Mouse (Mus musculus): Measurements from ENCODE around the gene Gm4131. TPM values are rescaled to one million over a fixed set of nuclear protein-coding genes. Genes with fewer than 3 reads are reported as not detected.
"Not testable (repeated sequence)": the region's sequence is repeated elsewhere in the genome, so short reads cannot be mapped to it uniquely, and the experiment has no call there.

The Gm4131 gene
- polyA plus RNA-seq (2014; fragmentation: Nextera tagmentation; extraction: Ambion mirVana), result not detected in 2 replicates

DNA sequence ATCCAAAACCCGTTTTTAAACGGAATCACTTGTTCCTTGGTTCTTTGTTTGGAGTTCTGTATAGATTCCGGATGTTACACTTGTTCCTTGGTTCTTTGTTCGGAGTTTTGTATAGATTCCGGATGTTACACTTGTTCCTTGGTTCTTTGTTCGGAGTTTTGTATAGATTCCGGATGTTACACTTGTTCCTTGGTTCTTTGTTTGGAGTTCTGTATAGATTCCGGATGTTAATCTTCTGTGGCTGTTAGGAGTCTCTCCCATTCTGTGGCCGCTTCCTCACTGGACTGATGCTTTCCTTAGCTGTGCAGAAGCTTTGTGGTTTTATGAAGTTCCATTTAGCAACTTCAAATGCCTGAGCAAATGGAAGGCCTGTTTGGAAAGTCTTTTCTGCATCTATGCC, at the start of gene Gm4131:
Gene Gm4131, minus strand, starts transcription at position 101 of the 400 bp plus-strand sequence.
- ATAC-seq (ENCODE audit: low FRiP score, low TSS enrichment); H3K9me3 ChIP-seq (ENCODE audit: control insufficient read depth, low read length); H3K4me2 ChIP-seq (replicated peaks; ENCODE audit: low read depth, low read length); H3K9ac ChIP-seq (ENCODE audit: low read depth, low read length); H3K27me3 ChIP-seq (ENCODE audit: control insufficient read depth, insufficient read depth, low read length); H3K36me3 ChIP-seq (ENCODE audit: control insufficient read depth, insufficient read depth, low read length); H3K4me3 ChIP-seq (ENCODE audit: low read length); H3K27ac ChIP-seq (ENCODE audit: low read depth, low read length): not testable (repeated sequence)
- WGBS, result 91% methylated on average over 9 of the region's 9 CpGs
- H3K4me1 ChIP-seq (ENCODE audit: control insufficient read depth, insufficient read depth, low read length), result 0 out of 2 replicates have a peak, but pooled peaks cover 19% of the 10 kb centered on the region

DNA sequence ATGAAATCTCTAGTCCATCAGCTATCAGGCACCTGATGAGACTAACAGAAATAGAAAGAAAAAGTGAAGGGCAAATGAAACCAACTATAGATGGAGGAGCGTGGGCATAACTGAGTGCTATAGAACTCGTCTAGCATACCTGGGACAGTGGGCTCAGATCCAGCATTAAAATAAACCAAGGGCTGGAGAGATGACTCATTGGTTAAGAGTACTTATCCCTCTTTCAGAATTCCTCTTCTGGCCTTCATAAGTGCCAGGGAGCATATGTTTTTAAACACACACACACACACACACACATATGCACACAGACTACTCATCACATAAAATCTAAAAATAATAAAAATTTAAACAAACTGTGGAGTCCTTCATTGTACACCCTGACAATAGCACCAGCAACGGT, 43.2 kb upstream of the Gm4131 start:
- Histone ChIP-seq H3K4me2 (replicated peaks; ENCODE audit: low read depth, low read length) (no peak overlapping the region), H3K27ac (ENCODE audit: low read depth, low read length) (no peak overlapping the region), H3K9me3 (ENCODE audit: control insufficient read depth, low read length) (no peaks in the 10 kb centered on the region), H3K4me3 (ENCODE audit: low read length) (no peak overlapping the region), H3K36me3 (ENCODE audit: control insufficient read depth, insufficient read depth, low read length) (no peaks in the 10 kb centered on the region), H3K4me1 (ENCODE audit: control insufficient read depth, insufficient read depth, low read length) (no peaks in the 10 kb centered on the region), H3K27me3 (ENCODE audit: control insufficient read depth, insufficient read depth, low read length) (no peaks in the 10 kb centered on the region), H3K9ac (ENCODE audit: low read depth, low read length) (no peak overlapping the region)
- ATAC-seq (ENCODE audit: low FRiP score, low TSS enrichment), result no peak
- 90% methylated on average over 3 of the region's 3 CpGs for WGBS

DNA sequence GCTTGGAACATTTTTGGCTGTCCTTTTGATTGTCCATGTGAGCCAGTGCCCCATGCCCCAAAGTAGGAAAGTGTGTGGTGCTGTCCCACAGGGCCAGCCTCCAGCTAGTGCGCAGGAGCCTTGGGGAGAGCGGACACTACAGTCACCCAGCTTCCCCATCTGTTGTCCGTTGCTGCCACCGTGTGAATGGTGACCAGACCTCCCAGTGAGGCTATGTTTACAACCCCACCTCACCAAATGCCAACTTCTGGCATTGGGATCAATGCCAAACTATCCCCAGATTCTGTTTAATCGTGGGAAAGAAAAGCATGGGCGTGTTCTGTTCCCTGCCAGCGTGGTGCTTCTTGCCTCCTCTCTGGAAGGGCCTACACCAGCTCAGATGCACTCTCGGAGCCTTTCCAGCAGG, 41.1 kb upstream of the Gm4131 start:
- H3K9me3 ChIP-seq (ENCODE audit: control insufficient read depth, low read length), result no peaks in the 10 kb centered on the region
- H3K36me3 ChIP-seq (ENCODE audit: control insufficient read depth, insufficient read depth, low read length), result no peaks in the 10 kb centered on the region
- H3K4me1 ChIP-seq (ENCODE audit: control insufficient read depth, insufficient read depth, low read length), result no peaks in the 10 kb centered on the region
- no peak for ATAC-seq (ENCODE audit: low FRiP score, low TSS enrichment)
- H3K4me3 ChIP-seq (ENCODE audit: low read length), result no peak overlapping the region
- no peak overlapping the region for H3K27ac ChIP-seq (ENCODE audit: low read depth, low read length)
- H3K9ac ChIP-seq (ENCODE audit: low read depth, low read length), result no peak overlapping the region
- H3K27me3 ChIP-seq (ENCODE audit: control insufficient read depth, insufficient read depth, low read length), result no peaks in the 10 kb centered on the region
- WGBS, result 71% methylated on average over 8 of the region's 8 CpGs
- no peak overlapping the region for H3K4me2 ChIP-seq (replicated peaks; ENCODE audit: low read depth, low read length)

DNA sequence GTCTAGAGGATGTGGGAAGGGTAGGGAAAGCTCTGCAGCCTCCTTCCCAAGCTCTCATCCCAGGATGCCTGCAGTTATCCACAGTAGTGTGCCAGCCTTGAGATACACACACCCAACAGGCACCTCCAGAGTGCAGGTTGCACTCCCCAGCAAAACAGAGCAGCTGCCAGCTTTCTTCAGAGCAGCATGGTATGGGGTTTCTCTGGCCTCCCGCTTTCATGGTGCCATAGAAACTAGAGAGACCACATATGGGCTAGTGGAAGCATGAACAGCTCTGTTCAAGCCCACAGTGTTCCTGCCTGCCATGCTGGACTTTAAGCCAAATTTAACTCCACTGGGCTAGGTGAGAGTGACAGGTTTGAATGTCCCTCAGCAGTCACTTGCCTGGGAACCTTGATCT, 36.1 kb upstream of the Gm4131 start:
- Histone ChIP-seq H3K4me2 (replicated peaks; ENCODE audit: low read depth, low read length) (no peak overlapping the region), H3K9me3 (ENCODE audit: control insufficient read depth, low read length) (no peaks in the 10 kb centered on the region), H3K4me1 (ENCODE audit: control insufficient read depth, insufficient read depth, low read length) (no peaks in the 10 kb centered on the region), H3K9ac (ENCODE audit: low read depth, low read length) (no peak overlapping the region), H3K27ac (ENCODE audit: low read depth, low read length) (no peak overlapping the region), H3K4me3 (ENCODE audit: low read length) (no peak overlapping the region), H3K27me3 (ENCODE audit: control insufficient read depth, insufficient read depth, low read length) (no peaks in the 10 kb centered on the region), H3K36me3 (ENCODE audit: control insufficient read depth, insufficient read depth, low read length) (no peaks in the 10 kb centered on the region)
- ATAC-seq (ENCODE audit: low FRiP score, low TSS enrichment), result no peak
- 100% methylated on average over 1 of the region's 1 CpGs for whole genome bisulfite sequencing

DNA sequence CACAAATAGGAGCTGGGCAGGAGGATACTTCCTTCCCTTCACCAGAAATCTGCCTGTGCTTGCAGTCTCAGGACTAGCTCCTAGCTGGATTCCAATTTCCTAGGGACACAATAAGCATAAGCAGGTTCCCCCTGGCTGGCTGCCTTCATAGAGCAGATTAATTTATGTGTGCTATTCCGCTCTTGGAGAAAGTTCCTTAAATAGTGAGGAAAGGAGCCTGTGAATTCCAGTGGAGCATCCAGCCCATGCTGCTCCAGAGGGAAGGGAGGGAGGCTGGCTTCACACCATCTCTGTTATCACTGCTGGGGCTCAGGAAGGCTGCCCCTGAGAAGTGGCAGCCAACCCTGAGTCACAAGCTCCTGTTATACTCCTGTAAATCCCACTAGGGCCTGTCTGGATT, 35.5 kb upstream of the Gm4131 start:
- WGBS, result 58% methylated on average over 1 of the region's 1 CpGs
- Histone ChIP-seq H3K4me2 (replicated peaks; ENCODE audit: low read depth, low read length) (no peak overlapping the region), H3K4me1 (ENCODE audit: control insufficient read depth, insufficient read depth, low read length) (no peaks in the 10 kb centered on the region), H3K27ac (ENCODE audit: low read depth, low read length) (no peak overlapping the region), H3K9ac (ENCODE audit: low read depth, low read length) (no peak overlapping the region), H3K27me3 (ENCODE audit: control insufficient read depth, insufficient read depth, low read length) (no peaks in the 10 kb centered on the region), H3K36me3 (ENCODE audit: control insufficient read depth, insufficient read depth, low read length) (no peaks in the 10 kb centered on the region), H3K9me3 (ENCODE audit: control insufficient read depth, low read length) (no peaks in the 10 kb centered on the region), H3K4me3 (ENCODE audit: low read length) (no peak overlapping the region)
- ATAC-seq (ENCODE audit: low FRiP score, low TSS enrichment), result no peak

DNA sequence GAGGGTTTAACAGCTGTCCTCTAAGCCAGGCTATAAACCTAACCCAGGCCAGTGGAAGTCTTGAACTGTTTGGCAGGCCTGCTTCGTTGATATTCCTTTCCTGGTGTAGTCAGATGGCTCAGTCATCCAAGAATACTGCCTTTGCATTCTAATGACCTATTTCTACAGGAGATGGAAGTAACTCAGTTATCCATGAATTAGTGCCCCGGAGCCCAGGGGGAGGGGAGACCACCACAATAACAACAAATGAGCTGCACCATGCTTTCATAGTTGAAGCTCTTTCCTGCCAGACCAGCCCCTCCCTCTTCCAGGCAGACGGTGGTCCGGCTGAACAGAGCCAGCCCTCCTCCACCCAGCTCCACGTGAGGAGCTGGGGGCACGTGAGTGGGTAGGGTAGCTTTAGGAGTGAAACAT, 33.4 kb upstream of the Gm4131 start:
- Histone ChIP-seq H3K4me2 (replicated peaks; ENCODE audit: low read depth, low read length) (no peak overlapping the region), H3K27me3 (ENCODE audit: control insufficient read depth, insufficient read depth, low read length) (no peaks in the 10 kb centered on the region), H3K9ac (ENCODE audit: low read depth, low read length) (no peak overlapping the region), H3K36me3 (ENCODE audit: control insufficient read depth, insufficient read depth, low read length) (no peaks in the 10 kb centered on the region), H3K4me3 (ENCODE audit: low read length) (no peak overlapping the region), H3K27ac (ENCODE audit: low read depth, low read length) (no peak overlapping the region), H3K9me3 (ENCODE audit: control insufficient read depth, low read length) (no peaks in the 10 kb centered on the region), H3K4me1 (ENCODE audit: control insufficient read depth, insufficient read depth, low read length) (no peaks in the 10 kb centered on the region)
- WGBS, result 28% methylated on average over 6 of the region's 6 CpGs
- peak; percentile 39; the same call in 1 of the 2 replicates for ATAC-seq (ENCODE audit: low FRiP score, low TSS enrichment)

DNA sequence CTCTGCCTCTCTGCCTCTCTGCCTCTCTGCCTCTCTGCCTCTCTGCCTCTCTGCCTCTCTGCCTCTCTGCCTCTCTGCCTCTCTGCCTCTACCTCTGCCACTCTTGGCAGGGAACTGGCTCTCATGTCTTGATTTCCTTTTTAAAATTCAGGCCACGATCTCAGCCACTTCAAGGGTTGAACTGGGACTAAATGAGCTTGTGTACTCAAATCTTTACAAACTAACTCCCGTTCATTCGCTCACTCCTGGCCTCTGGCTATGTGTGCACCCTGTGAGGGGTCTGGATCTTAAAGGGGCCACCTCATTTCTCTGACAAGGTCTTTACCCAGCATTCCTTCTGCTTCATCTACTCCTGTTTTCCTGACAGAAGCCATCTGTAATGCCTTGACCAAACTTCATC, 18.6 kb upstream of the Gm4131 start:
- H3K4me1 ChIP-seq (ENCODE audit: control insufficient read depth, insufficient read depth, low read length), result 0 out of 2 replicates have a peak, but pooled peaks cover 4% of the 10 kb centered on the region
- WGBS, result 36% methylated on average over 3 of the region's 3 CpGs
- H3K36me3 ChIP-seq (ENCODE audit: control insufficient read depth, insufficient read depth, low read length), result no peaks in the 10 kb centered on the region
- H3K27ac ChIP-seq (ENCODE audit: low read depth, low read length), result no peak overlapping the region
- no peak overlapping the region for H3K9ac ChIP-seq (ENCODE audit: low read depth, low read length)
- H3K27me3 ChIP-seq (ENCODE audit: control insufficient read depth, insufficient read depth, low read length), result no peaks in the 10 kb centered on the region
- H3K4me3 ChIP-seq (ENCODE audit: low read length), result no peak overlapping the region
- no peak overlapping the region for H3K4me2 ChIP-seq (replicated peaks; ENCODE audit: low read depth, low read length)
- ATAC-seq (ENCODE audit: low FRiP score, low TSS enrichment), result no peak
- H3K9me3 ChIP-seq (ENCODE audit: control insufficient read depth, low read length), result no peaks in the 10 kb centered on the region

DNA sequence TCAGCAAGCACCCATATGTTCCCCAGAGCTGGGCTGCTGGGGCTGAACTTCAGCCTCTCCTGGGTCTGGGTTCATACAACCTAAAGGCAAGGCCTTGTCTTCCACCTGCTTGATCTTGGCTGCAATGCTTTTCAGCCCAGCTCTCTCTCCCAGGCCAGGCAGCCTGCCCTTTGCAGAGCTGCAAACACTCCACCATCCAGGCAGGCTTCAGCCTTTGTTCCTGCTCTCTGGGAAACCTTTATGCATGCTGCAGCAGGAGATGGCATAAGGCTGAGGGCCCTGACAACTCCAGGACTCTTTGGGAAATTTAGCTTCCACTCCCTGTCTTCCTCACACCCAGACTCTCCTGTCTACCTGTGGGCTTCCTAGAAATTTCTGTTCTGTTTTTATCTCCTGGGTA, 17.9 kb upstream of the Gm4131 start:
- H3K9ac ChIP-seq (ENCODE audit: low read depth, low read length), result no peak overlapping the region; the same call in 1 of the 2 replicates
- no peaks in the 10 kb centered on the region for H3K9me3 ChIP-seq (ENCODE audit: control insufficient read depth, low read length)
- H3K4me2 ChIP-seq (replicated peaks; ENCODE audit: low read depth, low read length), result no peak overlapping the region
- no peak overlapping the region for H3K27ac ChIP-seq (ENCODE audit: low read depth, low read length)
- no peaks in the 10 kb centered on the region for H3K27me3 ChIP-seq (ENCODE audit: control insufficient read depth, insufficient read depth, low read length)
- no peak for ATAC-seq (ENCODE audit: low FRiP score, low TSS enrichment)
- no peak overlapping the region for H3K4me3 ChIP-seq (ENCODE audit: low read length)
- H3K36me3 ChIP-seq (ENCODE audit: control insufficient read depth, insufficient read depth, low read length), result no peaks in the 10 kb centered on the region
- H3K4me1 ChIP-seq (ENCODE audit: control insufficient read depth, insufficient read depth, low read length), result 0 out of 2 replicates have a peak, but pooled peaks cover 4% of the 10 kb centered on the region

DNA sequence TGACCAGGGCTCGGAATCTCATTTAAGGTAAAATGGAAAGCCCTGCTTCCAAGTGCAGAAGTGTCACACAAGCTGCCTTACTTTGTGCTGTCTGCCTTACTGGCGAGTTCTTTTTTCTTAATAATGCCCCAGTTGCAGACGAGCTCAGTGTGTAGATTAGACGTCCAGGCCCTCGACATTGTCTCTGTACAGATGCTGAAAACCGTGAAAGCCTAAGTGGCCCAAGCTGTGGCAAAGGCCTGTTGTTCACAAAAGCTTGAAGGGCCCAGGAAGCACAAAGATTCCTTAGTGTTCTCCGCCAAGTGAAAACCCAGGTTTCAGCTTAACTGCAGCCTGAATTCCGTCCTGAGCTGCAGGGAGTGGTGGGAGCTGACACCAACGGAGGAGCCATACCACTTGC, 15.0 kb upstream of the Gm4131 start:
- H3K27me3 ChIP-seq (ENCODE audit: control insufficient read depth, insufficient read depth, low read length), result no peaks in the 10 kb centered on the region
- ATAC-seq (ENCODE audit: low FRiP score, low TSS enrichment), result no peak
- H3K4me3 ChIP-seq (ENCODE audit: low read length), result no peak overlapping the region
- WGBS, result 75% methylated on average over 9 of the region's 9 CpGs
- H3K4me2 ChIP-seq (replicated peaks; ENCODE audit: low read depth, low read length), result no peak overlapping the region
- H3K27ac ChIP-seq (ENCODE audit: low read depth, low read length), result no peak overlapping the region
- no peak overlapping the region for H3K9ac ChIP-seq (ENCODE audit: low read depth, low read length)
- H3K4me1 ChIP-seq (ENCODE audit: control insufficient read depth, insufficient read depth, low read length), result 0 out of 2 replicates have a peak, but pooled peaks cover 4% of the 10 kb centered on the region
- H3K9me3 ChIP-seq (ENCODE audit: control insufficient read depth, low read length), result no peaks in the 10 kb centered on the region
- no peaks in the 10 kb centered on the region for H3K36me3 ChIP-seq (ENCODE audit: control insufficient read depth, insufficient read depth, low read length)
